Mouse (Mus musculus): ENCODE data around the gene Fbxl21. TPM values are rescaled to one million over a fixed set of nuclear protein-coding genes. Genes with fewer than 3 reads are reported as not detected.
A peak's percentile ranks its signal among the peaks of the same experiment; 100 is the strongest.

The Fbxl21 gene
- total RNA-seq (2021): 1 to 10 TPM; 5.5 to 8.2 TPM
- long read RNA-seq, experiment 1, partial matches to known transcripts: 0 of 1 reads
- long read RNA-seq, experiment 1, other reads (novel, unspliced or antisense): 0 of 1 reads
- long read RNA-seq, experiment 2, partial matches to known transcripts: 0 of 1 reads
- long read RNA-seq, experiment 2, other reads (novel, unspliced or antisense): 0 of 1 reads

- no peak for TF ChIP-seq CTCF (conservative IDR thresholded peaks at IDR 0.05)
- Histone ChIP-seq H3K27ac (peak within 1 kb of the TSS; percentile 57), H3K4me3 (peak within 1 kb of the TSS; percentile 81)
- peak; percentile 90 to 93 for DNase-seq (ENCODE audit: low spot score in 2 of 2)
Observed at GRCm38 (mm10) chr13:56522081-56522820, at the start of gene Fbxl21. TSS of gene Fbxl21 (plus strand) at chr13:56522472.

DNA sequence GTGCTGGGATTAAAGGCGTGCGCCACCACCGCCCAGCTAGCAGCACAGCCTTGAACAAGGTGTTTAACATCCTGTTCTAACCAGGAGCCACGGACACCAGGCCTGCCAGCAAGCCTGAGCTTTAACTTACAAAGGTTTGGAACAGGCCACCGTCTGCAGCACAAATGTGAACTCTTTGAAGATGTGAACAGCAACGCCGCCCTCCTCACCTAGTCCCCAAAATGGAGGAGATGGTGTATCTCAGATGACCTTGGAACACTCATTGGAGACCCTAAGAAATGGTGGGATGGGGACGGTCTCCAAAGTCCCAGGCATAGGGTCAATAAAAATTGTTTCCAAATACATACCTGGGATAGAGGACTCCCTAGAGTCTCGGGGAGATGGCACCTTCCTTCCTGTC, 49.6 kb upstream of the Fbxl21 start:
- DNase-seq (ENCODE audit: low spot score in 2 of 2): no peak
- Histone ChIP-seq H3K4me3 (no peak overlapping the region), H3K27ac (no peak overlapping the region)
- TF ChIP-seq CTCF (conservative IDR thresholded peaks at IDR 0.05): no peak

DNA sequence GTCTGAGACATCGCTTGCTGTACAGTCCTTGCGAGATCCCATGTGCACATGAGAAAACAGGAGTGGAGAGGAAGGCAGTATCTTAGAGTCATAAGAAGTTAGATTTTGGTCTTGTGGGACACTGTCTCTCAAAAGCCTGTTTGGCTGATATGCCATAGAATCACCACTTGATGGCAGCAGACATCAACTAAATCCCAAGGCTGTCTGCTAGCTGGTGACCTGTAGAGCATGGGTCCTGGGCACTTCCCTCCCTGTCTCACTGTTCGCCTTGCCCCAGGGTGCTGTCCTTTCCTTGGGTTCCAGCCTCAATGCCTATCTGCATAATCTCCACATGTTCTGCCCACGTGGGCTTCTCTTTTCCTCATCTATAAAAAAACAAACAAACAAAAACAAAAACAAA, 46.9 kb upstream of the Fbxl21 start:
- peak; percentile 48 to 54 for DNase-seq (ENCODE audit: low spot score in 2 of 2)
- H3K27ac ChIP-seq: no peak overlapping the region
- peak; percentile 92 for TF ChIP-seq CTCF (conservative IDR thresholded peaks at IDR 0.05)
- no peak overlapping the region for H3K4me3 ChIP-seq

DNA sequence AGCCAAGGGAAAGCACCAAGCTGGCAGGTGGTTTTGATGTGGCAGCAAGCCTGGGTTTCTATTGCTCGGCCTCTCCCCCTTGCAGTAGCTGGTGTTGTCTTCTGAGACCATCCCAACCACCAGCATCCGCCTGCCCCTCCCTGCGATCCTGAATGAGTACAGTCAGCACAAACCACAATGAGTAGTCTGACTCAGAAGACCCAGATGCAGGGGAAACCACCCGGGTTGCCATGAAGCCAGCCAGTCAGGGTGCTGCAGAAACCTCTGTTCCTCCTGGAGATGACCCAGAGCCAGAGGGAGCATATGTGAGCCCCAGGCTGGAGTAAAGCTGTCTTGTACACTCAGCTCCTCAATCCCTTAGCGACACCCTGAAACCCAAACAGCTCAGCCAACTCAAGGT, 45.5 kb upstream of the Fbxl21 start:
- no peak for TF ChIP-seq CTCF (conservative IDR thresholded peaks at IDR 0.05)
- Histone ChIP-seq H3K27ac (no peak overlapping the region), H3K4me3 (no peak overlapping the region)
- no peak for DNase-seq (ENCODE audit: low spot score in 2 of 2)

- TF ChIP-seq CTCF (conservative IDR thresholded peaks at IDR 0.05): no peak
- H3K27ac ChIP-seq: no peak overlapping the region
- peak; percentile 40 to 71 for DNase-seq (ENCODE audit: low spot score in 2 of 2)
- no peak overlapping the region for H3K4me3 ChIP-seq
Observed at GRCm38 (mm10) chr13:56477271-56477670, 45.0 kb upstream of the Fbxl21 start.

- peak; percentile 22; the same call in 1 of the 2 replicates for TF ChIP-seq CTCF (conservative IDR thresholded peaks at IDR 0.05)
- DNase-seq (ENCODE audit: low spot score in 2 of 2): no peak
- no peak overlapping the region for H3K27ac ChIP-seq
Observed at GRCm38 (mm10) chr13:56478027-56478426, 44.2 kb upstream of the Fbxl21 start.

GRCm38 (mm10) chr13:56482146-56482545, 40.1 kb upstream of the Fbxl21 start, which contains the start of gene Il9:
TSS of gene Il9 (minus strand) at chr13:56482246.
- DNase-seq (ENCODE audit: low spot score in 2 of 2): no peak
- Histone ChIP-seq H3K27ac (no peak within 1 kb of the TSS), H3K4me3 (no peak within 1 kb of the TSS)
- no peak for TF ChIP-seq CTCF (conservative IDR thresholded peaks at IDR 0.05)

More at GRCm38 (mm10) chr13:56478027-56478426, 44.2 kb upstream of the Fbxl21 start:
- H3K4me3 ChIP-seq: no peak overlapping the region

DNA sequence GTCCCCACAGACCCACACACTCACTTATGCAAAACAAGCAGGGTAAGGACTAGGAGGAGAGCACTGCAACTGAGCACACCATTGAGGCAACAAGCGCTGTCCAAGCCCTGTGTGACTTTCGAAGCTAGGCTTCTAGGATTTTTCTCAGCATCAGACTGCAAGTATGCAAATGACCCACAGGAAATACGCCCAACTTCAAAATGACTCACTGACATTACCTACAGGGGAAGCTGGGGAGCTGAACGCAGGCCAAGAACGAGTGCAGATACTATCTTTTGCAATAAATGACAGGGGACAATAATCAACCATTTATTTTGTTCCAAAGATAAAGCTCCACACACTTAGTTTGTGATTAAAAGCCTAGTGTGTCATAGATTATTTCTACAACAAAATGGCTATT, 34.3 kb upstream of the Fbxl21 start:
- Histone ChIP-seq H3K4me3 (no peak overlapping the region), H3K27ac (no peak overlapping the region)
- no peak for DNase-seq (ENCODE audit: low spot score in 2 of 2)
- TF ChIP-seq CTCF (conservative IDR thresholded peaks at IDR 0.05): no peak

GRCm38 (mm10) chr13:56494440-56494839, 27.8 kb upstream of the Fbxl21 start:
- Histone ChIP-seq H3K27ac (no peak overlapping the region), H3K4me3 (no peak overlapping the region)
- TF ChIP-seq CTCF (conservative IDR thresholded peaks at IDR 0.05): no peak

DNA sequence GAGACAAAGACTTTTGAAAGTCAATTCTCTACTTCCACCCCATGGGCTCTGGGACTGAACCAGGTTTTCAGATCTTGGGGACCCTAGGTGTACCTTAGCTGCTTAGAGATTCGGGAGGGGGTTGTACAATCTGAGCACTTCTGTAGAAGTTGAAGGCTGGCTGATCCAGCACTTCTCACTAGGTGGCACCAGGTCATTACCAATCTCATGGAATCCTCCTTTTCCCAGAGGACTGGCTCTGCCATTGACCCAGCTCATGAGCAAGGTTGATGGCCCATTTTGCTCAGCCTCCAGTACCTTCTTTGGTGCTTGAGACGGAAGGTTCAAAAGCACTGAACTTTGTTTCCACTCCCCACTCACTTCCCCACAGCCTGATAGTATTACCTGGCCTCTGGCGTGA, 22.1 kb upstream of the Fbxl21 start:
- TF ChIP-seq CTCF (conservative IDR thresholded peaks at IDR 0.05): peak; percentile 65
- no peak overlapping the region for H3K4me3 ChIP-seq
- no peak overlapping the region for H3K27ac ChIP-seq
- DNase-seq (ENCODE audit: low spot score in 2 of 2): no peak

More at GRCm38 (mm10) chr13:56494440-56494839, 27.8 kb upstream of the Fbxl21 start:
- DNase-seq (ENCODE audit: low spot score in 2 of 2): no peak

DNA sequence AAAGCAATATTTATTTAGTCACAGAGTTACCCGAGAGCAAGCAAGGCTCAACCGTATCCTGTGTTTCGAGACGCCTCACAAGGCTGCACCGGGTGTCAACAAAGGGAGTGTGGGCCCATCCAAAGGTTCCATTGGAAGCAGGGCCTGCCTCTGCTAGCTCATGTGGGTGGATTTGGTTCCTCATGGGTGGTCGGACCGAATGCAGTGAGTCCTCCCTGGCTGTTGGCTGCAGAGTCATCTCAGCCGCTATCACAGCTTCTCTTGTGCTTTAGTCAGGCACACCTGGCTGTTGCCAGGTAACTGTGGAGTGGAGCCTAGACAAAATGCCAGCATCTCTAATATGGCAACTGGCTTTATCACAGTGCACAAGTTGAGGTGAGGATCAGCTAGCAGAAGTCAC, 21.6 kb upstream of the Fbxl21 start:
- Histone ChIP-seq H3K27ac (no peak overlapping the region), H3K4me3 (no peak overlapping the region)
- no peak for TF ChIP-seq CTCF (conservative IDR thresholded peaks at IDR 0.05)
- DNase-seq (ENCODE audit: low spot score in 2 of 2): no peak

- Histone ChIP-seq H3K4me3 (no peak overlapping the region), H3K27ac (no peak overlapping the region)
- TF ChIP-seq CTCF (conservative IDR thresholded peaks at IDR 0.05): no peak
- DNase-seq (ENCODE audit: low spot score in 2 of 2): no peak
Observed at GRCm38 (mm10) chr13:56501866-56502420, 20.3 kb upstream of the Fbxl21 start.

DNA sequence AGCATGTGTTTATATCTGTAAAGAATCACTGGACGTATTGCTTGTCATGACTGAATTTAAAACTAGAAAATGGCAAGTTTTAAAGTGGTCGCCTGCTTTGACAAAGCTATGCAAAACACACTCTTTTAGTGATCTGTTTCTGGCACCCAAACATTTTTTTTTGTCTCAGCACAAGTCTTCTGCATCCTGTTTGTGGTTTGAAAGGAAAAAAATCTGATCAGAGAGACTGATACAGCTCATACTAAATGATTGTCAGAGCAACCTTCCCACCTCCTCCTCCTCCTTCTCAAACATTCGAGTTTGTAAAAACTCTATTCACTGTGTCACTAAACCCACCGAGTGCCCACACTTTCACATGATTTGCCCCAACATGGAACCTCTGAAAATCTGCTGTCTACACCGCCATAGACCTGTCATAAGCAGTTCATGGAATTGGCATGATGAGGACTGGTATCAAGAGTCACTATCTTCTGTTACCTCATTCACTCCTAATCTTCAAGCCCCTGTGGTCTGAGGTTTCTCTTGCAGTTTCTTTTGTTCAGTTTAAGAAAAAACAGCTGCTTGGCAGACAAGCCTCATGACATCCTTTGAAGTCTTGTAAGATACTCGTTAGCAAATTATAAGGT, 15.3 kb upstream of the Fbxl21 start:
- no peak for DNase-seq (ENCODE audit: low spot score in 2 of 2)
- Histone ChIP-seq H3K27ac (no peak overlapping the region), H3K4me3 (no peak overlapping the region)
- TF ChIP-seq CTCF (conservative IDR thresholded peaks at IDR 0.05): no peak
